Mouse (Mus musculus): Measurements from ENCODE around the gene Dnah6.

GRCm38 (mm10) chr6:73211036-73211435, 10.4 kb downstream of the Dnah6 start:
- TF ChIP-seq CTCF (IDR thresholded peaks at IDR 0.05; ENCODE audit: borderline replicate concordance, extremely low read depth, insufficient read depth, insufficient read length) (no peak), POLR2A (IDR thresholded peaks at IDR 0.05; ENCODE audit: borderline replicate concordance, extremely low read depth, insufficient read depth, insufficient read length, poor library complexity, severe bottlenecking) (no peak)
